Mouse (Mus musculus) skeletal muscle tissue, adult 2 months (tissue): ENCODE data around the gene Arv1.

Source experiments
- DNase-seq: peaks from one replicate; pipeline ENCODE4 v3.0.0-alpha.2; 2012; ENCODE audit warnings: low read depth, low spot score

Arv1 gene

DNA sequence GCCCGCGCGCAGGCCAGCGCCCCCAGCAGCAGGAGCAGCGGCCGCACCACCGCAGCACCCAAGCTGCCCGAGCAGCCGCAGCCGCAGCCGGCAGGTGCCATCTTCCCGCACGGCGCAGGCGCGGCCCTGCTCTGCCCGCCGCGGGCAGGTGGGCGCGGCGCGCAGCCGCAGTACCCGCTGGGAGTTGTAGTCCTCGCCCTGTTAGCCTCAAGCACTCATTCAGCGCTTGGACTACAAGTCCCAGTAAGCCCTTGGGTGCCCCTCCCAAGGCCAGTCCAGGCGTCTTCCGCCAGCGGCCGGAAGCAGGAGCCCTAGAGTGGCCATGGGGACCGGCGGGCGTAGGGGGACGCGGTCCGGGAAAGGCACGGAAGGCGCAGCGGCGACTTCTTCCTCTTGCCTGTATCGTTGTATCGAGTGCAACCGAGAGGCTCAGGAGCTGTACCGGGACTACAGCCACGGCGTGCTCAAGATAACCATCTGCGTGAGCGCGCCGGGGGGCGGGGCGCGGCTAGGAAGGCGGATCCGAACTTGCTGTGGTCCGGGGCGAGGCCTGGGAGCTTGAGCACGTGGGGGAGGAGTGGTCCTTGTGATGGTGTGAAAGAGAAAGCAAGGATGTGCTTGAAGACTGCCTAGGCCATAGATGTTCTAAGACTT, at the start of gene Arv1, which contains the start of gene Ttc13:
Gene Arv1 (plus strand): TSS at position 278 of the 654 bp plus-strand sequence.
Gene Ttc13 (minus strand): TSS at position 122 of the 654 bp plus-strand sequence.
- DNase-seq, result peak; percentile 97

DNA sequence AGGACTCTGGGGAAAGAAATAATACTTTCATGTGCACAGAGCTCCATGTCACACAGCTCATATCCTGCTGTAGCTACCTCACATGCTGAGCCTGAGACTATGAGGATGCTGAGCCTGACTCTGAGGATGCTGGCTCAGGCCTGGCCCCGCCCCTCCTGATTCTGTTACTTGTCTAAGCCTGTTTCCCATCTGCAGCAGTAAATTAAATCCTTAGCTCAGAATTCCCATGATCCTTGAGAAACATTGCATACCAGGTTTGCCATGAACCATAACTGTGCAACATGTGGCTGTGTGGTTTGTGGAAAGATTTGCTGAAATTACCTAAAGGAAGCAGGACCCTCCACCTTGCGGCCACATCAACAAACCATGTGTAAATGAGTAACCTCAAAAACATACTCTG, 49.6 kb upstream of the Arv1 start:
- DNase-seq, result no peak

DNA sequence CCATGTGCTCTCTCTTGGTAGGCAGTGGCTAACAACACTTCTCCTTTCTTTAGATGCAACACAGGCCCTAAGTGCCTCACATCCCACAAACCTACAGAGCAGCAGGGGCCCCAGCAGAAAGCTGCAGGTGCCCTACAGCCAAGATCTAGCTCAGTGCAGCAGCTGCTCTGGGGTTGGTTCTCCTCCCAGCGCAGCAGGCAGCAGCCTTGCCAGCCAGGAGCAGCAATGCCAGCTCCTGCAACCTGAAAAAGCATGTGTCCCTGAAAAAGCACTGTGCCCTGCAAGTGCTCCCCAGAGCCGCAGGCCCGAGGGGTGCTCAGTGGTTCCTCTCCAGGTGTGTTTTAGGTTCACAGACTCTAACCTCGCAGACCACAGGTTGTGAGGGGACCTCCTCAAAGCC, 45.3 kb upstream of the Arv1 start:
- no peak for DNase-seq

DNA sequence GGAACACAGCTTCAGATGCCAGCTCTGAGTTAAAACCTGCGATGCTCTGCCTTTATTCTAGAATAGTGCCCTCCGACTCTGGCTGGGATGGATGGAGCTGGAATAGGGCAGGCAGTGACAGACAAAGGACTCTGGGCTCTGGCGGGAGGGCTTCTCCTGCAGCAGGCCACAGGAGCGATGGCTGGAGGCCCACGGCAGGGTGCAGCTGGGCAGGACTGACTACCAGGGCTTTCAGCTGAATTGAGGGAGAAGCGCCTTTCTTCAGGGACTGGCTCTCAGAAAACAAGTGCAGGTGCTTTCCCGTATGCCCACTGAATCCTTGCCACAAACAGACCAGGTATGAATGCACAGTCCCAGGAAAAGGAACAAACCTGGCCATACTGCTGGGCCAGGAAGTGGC, 44.9 kb upstream of the Arv1 start:
- DNase-seq, result no peak

DNA sequence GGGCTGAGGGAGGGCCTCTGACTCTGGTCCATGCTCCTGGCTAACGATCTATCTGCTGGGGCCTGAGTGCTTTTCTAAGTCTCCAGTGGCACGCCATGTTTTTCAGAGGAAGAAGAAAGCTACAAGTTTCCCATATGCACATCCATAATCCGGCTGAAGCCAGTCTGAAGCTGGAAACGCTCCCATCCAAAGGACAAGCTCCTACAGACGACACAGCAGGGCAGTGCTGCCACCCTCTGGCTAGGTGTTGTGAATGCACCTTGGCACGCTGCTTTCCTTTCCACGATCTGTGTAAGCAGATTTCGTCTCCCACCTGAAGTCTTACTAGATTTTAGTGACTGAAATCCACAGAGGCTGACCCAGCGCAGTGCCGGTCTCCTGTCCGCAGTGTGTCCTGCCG, 44.5 kb upstream of the Arv1 start:
- DNase-seq, result peak; percentile 65

DNA sequence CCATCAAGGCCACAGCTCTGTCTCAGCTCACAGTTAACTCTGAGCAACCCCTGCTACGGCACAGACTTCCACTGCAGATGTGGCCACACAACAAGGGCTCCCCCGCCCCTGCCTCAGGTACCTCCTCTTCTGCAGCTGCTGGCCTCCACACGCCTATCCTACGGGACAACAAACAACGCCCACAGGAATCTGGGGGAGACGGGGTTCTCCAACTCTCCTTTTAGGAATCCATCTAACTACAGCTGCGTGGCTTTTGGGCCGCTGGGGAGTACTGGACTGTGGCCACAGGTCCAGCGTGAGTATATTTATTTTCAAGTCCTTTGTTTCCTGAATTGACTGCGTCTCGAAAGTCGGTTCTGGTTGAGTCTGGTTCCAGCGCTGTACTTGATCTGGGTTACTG, 43.7 kb upstream of the Arv1 start:
- DNase-seq, result no peak

DNA sequence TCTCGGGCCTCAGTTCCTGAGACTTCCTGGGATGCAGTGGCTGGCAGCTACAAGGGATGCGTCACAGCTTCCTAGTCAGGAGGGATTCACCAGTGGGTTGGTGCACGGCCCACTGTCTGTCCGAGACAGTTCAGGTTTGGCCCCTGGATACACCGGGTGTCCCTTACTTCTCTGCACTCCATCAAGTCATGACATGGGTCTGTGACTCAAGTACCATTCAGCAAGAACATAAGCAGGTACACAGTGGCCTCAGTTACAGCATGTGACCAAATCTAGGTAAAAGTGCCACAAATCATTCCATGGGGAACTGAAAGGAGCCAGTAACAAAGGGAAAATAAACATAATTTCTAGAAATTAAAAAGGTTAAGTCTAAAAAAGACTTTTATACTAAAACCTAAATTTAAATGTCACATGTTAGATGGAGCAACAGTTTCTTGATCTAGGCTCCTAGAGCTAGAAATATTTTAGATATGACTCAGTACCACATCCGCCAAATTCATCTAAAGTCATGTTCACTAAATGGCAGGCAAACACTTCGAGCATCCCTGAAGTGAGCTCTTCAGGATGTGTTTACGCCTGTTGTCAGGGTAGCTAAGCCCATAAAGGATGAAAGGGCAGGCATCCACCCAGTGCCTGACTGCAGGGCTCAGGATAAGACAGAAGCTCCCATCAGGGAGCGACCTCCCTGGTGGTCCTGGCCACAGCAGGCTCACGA, 40.7 kb upstream of the Arv1 start:
- no peak for DNase-seq

DNA sequence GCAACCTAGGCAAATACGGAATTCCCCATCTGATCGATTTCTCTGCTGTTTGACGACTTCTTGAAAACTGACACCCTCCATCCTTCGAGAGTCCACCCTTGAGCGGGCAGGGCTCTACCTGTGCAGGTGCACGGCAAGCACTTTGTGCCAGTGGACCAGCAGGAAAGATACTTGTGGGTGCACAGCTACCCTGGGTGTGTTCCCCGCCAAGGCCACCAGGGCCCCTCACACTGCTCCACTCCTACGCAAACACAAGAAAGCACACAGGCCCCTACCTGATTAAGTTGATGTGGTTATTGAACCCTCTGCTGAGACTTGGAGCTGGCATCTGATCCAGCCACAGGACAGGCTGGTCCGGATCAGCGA, 40.2 kb upstream of the Arv1 start:
- DNase-seq, result no peak

DNA sequence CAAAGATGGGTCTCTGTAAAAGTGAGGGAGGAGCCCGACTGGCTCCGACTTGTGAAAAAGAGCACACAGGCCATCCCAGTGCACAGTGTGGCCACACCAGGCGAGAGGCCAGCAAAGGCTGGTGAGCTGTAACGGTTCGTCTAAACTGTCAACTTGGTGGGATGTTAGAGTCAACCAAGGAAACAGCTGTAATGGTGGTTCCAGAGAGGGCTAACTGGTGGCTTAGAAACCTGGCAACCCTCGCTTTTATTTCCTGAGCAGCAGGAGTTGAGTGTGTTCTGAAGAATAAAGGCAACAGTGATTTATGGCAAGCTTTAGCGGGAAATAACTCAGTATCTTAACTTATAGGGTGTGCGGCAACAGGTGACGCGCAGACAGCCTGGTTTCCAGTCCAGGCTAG, 39.7 kb upstream of the Arv1 start:
- no peak for DNase-seq

DNA sequence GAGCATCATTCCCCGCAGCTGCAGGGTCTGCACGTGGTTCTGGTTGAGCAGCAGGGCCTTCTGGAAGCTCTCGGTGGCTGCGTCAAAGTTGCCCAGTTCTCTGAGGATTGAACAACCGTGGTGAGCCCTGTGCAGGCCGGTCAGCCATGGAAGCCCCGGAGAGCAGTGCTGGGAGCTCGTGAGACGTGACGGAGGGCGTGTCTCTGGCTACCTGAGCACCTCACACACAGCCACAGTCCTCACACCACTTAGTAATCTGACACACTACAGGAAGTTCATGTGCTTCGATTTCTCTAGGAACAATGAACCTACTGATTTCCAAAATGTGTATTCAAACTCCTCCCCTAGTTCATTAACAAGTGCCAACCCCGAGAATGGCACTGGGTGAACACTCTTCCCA, 33.0 kb upstream of the Arv1 start:
- DNase-seq, result no peak

DNA sequence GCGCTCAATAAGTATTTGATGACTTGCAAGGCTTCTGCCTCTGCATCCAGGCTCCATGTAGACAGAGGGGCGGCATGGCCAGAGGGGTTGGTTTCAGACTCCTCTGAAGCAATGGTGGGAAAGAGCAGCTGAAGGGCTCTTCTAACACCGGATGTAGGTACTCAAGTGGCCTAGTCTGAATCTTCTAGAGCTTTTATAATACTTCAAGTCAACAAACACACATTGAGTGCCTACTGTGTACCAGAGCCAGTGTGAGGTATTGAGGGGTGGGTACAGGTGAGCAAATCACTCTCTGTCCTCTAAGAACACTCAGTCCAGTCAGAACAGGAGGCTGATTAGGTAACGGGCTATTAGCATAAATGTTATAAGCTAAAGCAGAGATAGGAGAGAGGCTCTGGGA, 30.2 kb upstream of the Arv1 start:
- no peak for DNase-seq

DNA sequence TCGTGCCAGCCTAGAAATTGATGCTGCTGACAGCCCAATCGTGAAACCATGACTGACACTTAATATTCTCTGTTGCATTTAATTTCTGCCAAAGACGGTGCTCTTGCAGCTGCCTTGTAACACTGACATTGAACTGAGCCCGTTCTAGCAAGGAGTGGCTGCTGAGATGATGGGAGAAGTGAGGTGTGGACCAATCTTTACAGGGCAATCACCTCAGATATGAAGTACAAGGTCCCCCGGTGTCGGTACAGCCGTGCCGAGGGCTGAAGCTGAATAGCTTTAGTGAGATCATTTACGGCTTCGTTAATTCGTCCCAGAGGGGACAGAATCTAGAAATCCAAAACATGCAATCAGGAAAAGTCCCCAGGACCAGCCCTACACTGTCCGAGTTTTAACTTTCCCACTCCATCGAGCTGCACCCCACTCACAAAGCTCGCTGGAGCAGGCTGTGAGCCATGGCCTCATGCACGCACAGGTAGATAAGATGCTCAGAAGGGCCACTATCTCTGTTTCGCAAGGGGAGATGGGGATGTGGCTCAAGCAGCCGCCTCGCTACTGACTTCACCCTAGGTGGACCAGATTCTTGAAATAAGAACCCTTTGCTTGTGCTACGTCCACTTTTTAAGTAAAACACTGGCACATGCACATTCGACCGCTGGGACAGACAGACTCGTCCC, 26.4 kb upstream of the Arv1 start:
- DNase-seq, result no peak

DNA sequence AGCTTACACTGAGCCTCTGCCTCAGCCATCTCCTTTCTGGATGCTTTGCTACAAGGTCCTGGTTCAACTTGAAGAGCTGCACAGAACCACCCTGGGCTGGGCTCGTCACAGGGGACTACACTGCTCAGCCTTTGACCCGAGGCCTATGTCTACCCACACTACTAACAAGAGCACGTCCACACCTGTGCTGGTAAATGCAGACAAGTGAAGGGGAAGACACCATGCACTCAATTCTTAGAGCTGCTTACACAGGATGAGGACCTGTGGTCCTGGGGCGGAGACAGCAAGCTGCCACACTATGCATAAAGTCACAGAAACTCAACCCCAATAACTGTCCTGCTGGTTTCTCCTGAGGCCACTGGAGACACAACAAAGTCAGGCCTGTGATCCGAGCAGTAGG, 21.7 kb upstream of the Arv1 start:
- no peak for DNase-seq

DNA sequence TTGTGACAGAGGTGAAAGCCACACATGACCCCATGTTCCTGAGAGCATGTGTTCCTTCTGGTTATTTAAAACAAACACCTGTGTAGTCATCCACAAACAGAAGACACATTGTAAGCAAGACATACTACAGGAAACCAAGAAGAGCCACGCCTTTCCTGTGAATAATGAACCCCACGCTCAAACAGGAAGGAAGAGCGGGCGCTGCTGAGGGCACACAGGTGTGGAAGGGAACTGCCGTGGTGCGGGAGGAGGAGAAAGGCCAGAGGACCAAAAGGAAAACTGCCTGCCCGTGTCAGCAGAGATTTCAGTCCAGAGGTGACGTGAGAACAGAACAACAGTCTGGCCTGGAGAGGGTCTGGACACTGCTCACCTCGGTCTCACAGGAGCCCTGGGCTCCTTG, 20.9 kb upstream of the Arv1 start:
- DNase-seq, result no peak

DNA sequence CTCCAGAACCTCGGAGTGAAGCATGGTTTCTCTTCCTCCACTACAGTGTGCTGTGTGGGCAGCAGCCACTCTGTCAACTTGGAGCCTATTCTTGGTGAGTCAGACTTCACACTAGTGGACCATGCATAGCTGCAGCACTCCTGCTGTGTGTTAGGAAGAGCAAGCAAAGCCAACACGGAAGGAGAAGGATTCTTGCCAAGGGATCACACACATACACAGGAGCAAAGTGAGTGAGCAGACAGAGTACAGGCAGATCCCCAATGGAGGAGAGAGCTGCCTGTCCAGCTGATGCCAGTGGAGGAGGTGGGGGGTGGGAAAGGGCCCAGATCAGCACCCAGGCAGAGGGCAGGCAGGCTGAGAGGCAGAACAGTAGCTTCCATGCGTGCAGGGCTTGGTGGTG, 19.8 kb upstream of the Arv1 start:
- DNase-seq, result no peak

DNA sequence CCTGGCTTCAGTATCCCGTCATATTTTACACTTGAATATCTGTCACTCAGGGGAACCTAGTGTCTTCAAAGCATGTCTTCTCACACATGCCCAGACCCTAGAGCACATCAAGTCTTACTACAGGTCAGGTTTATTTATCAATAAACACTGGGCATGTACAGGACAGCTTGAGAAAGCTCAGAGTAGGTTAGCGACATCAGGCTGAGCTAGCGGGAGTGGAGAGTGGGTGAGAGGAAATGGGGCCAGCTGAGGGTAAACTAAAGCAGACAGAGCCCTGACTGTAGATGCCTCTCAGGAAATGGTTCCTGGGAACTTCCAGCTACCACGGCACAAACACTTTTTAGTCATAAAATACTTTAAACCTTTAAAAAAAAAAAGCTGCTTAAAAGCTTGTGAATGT, 18.4 kb upstream of the Arv1 start:
- DNase-seq, result no peak

DNA sequence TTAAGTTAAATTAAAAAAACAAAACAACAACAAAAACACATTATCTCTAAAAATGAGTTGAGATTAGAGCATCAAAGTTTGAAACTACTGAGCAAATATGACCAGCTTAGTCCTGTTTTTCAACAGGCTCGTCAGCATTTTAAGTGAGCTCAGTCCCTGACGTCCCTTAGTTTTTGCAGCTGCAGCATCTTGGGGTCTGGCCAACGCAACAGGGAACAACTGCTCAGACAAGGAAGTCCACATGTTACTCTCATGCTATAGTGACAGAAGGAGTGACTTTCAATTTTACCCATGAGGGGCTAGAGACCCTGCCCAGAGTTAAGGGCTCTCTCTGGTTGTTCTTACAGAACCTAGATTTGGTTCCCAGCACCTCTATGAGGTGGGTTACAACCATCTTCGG, 17.6 kb upstream of the Arv1 start:
- no peak for DNase-seq

DNA sequence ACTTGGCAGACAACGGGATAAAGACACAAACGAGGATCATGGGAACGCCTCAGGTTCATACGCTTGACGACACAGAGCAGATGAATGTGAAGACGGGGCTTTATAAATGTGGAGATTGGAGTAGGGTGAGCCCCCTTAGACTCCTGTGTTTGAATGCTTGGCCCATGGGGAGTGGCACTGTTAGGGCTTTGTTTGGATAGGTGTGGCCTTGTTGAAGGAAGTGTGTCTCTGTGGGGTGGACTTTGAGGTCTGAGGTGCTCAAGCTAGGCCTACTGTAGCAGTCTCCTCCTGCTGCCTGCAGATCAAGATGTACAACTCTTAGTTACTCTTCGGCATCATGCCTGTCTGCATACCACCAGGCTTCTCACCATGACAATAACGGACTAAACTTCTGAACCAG, 16.1 kb upstream of the Arv1 start:
- no peak for DNase-seq

DNA sequence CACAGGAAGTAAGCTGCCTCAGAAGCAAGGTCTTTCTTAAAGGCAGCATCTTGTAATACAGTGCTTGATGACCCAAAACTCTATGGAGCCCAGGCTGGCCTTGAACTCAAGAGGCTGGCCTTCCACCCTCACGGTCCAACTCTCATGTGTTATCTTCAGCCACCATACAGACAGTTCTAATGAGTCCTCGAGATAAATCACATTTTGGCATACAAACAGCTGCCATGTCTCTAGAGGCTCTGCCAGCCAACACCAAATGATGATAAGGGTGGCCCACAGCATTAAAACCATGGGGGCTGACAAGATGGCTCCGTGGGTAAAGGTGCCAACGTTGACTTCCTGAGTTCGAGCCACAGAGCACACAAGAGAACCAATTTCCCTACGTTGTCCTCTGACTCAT, 8.7 kb upstream of the Arv1 start:
- no peak for DNase-seq

DNA sequence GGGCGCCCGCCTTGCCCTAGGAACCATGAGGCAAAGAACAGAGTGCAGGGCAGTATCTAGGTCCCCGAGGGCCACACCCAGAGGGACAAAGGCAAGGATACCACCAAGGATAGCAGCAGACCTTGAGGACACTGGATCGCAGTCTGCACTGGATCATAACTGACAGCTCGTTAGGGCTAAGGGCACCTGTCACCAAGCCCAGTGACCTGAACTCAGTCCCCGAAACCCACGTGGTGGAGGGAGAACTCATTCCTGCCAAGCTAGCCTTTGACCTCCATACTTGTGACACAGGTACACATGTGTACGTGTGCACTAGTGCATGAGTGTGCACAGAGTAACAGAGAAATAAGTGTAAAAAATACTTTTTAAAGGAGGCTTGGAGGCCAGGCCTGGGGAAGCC, 6.2 kb upstream of the Arv1 start:
- no peak for DNase-seq

DNA sequence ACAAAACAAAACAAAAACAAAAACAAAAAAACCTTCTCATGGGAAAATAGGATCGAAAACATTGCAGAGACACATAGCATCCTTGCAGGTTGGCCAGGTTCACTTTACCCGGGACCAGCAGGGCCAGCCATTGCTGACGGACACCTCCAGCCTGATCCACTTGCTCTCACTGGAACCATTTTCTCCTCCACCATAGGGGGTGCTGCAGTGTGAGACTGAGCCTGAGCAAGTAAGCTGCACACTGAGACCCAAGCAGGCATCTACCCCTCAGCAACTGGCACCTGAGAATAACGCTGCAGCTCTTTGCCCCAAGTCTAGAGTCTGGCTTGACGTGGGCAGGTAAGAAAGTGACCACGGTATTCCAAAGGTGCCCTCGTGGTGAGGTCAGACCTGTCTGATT, 1.8 kb upstream of the Arv1 start:
- DNase-seq, result no peak

DNA sequence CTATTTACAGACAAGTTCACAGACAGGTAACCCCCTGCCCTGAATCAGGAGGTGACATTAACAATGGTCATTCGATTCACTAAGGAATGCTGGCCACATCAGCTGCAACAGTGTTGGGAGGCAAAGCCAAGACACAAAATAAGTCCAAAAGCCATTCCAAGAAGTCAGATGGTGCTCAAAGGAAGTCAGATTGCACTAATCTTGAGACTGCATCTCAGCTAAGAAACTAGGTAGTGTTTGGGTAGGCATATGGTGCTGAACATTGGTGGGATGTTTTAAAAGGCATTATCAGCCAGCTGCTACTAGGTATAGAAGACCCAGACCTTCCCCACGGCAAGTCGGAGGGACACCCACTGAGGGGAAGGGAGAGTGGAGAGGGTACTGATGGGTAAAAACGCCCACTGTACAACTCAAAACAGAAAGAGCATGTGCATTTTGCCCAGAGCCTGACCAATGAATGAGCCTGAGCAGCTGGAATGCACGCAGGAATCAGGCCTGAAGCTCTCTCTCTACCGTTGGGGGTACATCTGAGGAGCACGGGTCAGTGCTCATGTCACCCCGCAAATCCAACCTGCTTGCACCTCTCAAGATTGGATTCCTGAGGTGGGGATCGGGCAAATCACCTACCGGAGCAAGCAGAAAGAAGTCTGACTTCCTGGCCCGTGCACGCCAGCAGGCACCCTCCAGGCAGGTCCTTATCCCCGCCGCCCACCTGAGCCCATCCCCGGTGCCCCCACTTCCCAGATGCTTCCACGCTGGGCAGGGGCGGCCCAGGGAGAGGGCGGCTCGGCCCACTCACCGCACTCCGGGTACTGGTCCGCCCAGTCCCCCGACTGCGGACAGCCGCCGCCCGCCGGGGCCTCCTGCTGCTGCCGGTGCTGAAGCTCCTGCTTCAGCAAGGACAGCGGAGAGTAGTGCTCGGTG, 739 bp upstream of the Arv1 start:
- DNase-seq, result peak; percentile 13
